In genomic region chr10:34235384-34235783, GRCm38 (mm10) we compare ENCODE assay signal across 16 mouse cellular contexts. TPM values are rescaled to one million over a fixed set of nuclear protein-coding genes. Genes with fewer than 3 reads are reported as not detected.
DNase-seq lines count a peak whose midpoint lies in the region; ATAC-seq and TF ChIP-seq lines count a peak whose summit lies in the region.
"Had no signal": no experiment of that assay in that cellular context is flagged by ENCODE, and none has a peak within 500 bp of the region (broad histone marks: within the 10 kb centered on the region; RNA-seq: fewer than 3 reads in every experiment).

No protein-coding gene starts in this region.

- peak overlapping the region; percentile 14; the same call in 1 of the 2 replicates for H3K4me2 ChIP-seq in liver, postnatal 0 days (ENCODE audit: low read depth, low read length)
- H3K4me2 ChIP-seq: heart, embryonic 15.5 days had no signal

- ATAC-seq in frontal cortex, adult (ENCODE audit: low TSS enrichment): peak; percentile 67
- ATAC-seq in liver, postnatal 0 days: no peak
- ATAC-seq: Patski had no signal

- no peak for DNase-seq in frontal cortex, postnatal 25 days (ENCODE audit: low spot score in 2 of 2)
- peak; percentile 4 for DNase-seq in right cerebral cortex, postnatal 14 days
- DNase-seq in right cerebral cortex, adult 2 months (ENCODE audit: low spot score in 2 of 2): no peak
- no peak for DNase-seq in liver, postnatal 0 days
- DNase-seq in gastrocnemius, adult 8-10 months (ENCODE audit: low spot score in 2 of 2): no peak
- DNase-seq in adrenal gland, adult 18-20 months (ENCODE audit: low spot score in 2 of 2): no peak
- no peak for DNase-seq in c-Kit-positive CD71-positive TER-119-positive erythroid progenitor cells, embryonic 14.5 days (ENCODE audit: low spot score)
- DNase-seq: adrenal gland, postnatal 25 days; cerebellum, adult 8-10 months; gastrocnemius, postnatal 10 days had no signal

- H3K27ac ChIP-seq in liver, postnatal 0 days (ENCODE audit: low read depth): no peak overlapping the region
- H3K27ac ChIP-seq: embryonic facial prominence, embryonic 10.5 days; forebrain, embryonic 10.5 days; heart, embryonic 15.5 days; liver, embryonic 14.5 days had no signal

- H3K9ac ChIP-seq in liver, postnatal 0 days (replicated peaks): no peak overlapping the region
- H3K9ac ChIP-seq: heart, embryonic 15.5 days; liver, embryonic 14.5 days had no signal

- TF ChIP-seq CTCF in liver, postnatal 0 days (IDR thresholded peaks at IDR 0.05; ENCODE audit: low read depth): no peak

- H3K36me3 ChIP-seq in liver, postnatal 0 days (replicated peaks; ENCODE audit: insufficient read depth, low read length): no peaks in the 10 kb centered on the region
- H3K36me3 ChIP-seq: embryonic facial prominence, embryonic 10.5 days; forebrain, embryonic 10.5 days; heart, embryonic 15.5 days had no signal

- no peaks in the 10 kb centered on the region for H3K27me3 ChIP-seq in liver, postnatal 0 days (ENCODE audit: insufficient read depth, low read length)
- H3K27me3 ChIP-seq: heart, embryonic 15.5 days; Patski had no signal

- no peaks in the 10 kb centered on the region for H3K9me3 ChIP-seq in liver, postnatal 0 days (ENCODE audit: low read length)
- H3K9me3 ChIP-seq: embryonic facial prominence, embryonic 10.5 days; forebrain, embryonic 10.5 days; heart, embryonic 15.5 days had no signal

- H3K4me3 ChIP-seq in liver, postnatal 0 days (ENCODE audit: low read depth, low read length): no peak overlapping the region
- H3K4me3 ChIP-seq: embryonic facial prominence, embryonic 10.5 days; forebrain, embryonic 10.5 days; heart, embryonic 15.5 days had no signal

- WGBS in liver, postnatal 0 days (ENCODE audit: insufficient replicate concordance): 14% methylated on average over 3 of the region's 3 CpGs

- H3K4me1 ChIP-seq in liver, postnatal 0 days (ENCODE audit: insufficient read depth): no peaks in the 10 kb centered on the region
- H3K4me1 ChIP-seq: heart, embryonic 15.5 days had no signal

- TF ChIP-seq EP300 in liver, postnatal 0 days (IDR thresholded peaks at IDR 0.05; ENCODE audit: low read depth): no peak

RNA-seq across cellular contexts. Expression of gene Dse, which starts 27.9 kb away (rescaled TPM):
- polyA plus RNA-seq in liver, postnatal 0 days (2015; fragmentation: Nextera tagmentation; extraction: Ambion mirVana): 5.6 and 5.8 TPM in 2 replicates
- 1 to 10 TPM; 2.4 to 3.9 (median 2.9) TPM for total RNA-seq in gastrocnemius, adult 8-10 months (2022)
- total RNA-seq in adrenal gland, adult 18-20 months (2021): 1 to 10 TPM; 8.6 to 9.8 TPM

RNA-seq across cellular contexts. Expression of gene Tspyl1, which starts 46.6 kb away (rescaled TPM):
- polyA plus RNA-seq in liver, postnatal 0 days (2015; fragmentation: Nextera tagmentation; extraction: Ambion mirVana): 20.7 and 21.0 TPM in 2 replicates
- total RNA-seq in gastrocnemius, adult 8-10 months (2022): 10 to 100 TPM; 63.1 to 70.8 (median 66.4) TPM
- 10 to 100 TPM; 60.8 to 65.3 TPM for total RNA-seq in adrenal gland, adult 18-20 months (2021)
